In genomic region chr5:125189625-125190024, GRCm38 (mm10) we compare ENCODE assay signal across 8 mouse cellular contexts. TPM values are rescaled to one million over a fixed set of nuclear protein-coding genes. Genes with fewer than 3 reads are reported as not detected.
DNase-seq lines count a peak whose midpoint lies in the region; ATAC-seq lines count a peak whose summit lies in the region.

No protein-coding gene starts in this region.

- peak; percentile 78 to 86 for DNase-seq in heart, adult 18-20 months
- no peak for DNase-seq in heart, embryonic 10.5 days (ENCODE audit: low spot score)
- DNase-seq in c-Kit-negative CD71-positive TER-119-positive erythroid progenitor cells, embryonic 14.5 days (ENCODE audit: low read depth, low spot score): peak; percentile 21
- DNase-seq in forebrain, embryonic 11.5 days (ENCODE audit: low spot score): peak; percentile 85
- DNase-seq in limb, embryonic 10.5 days (ENCODE audit: low spot score): peak; percentile 81

- H3K27me3 ChIP-seq in heart, embryonic 10.5 days (ENCODE audit: insufficient read depth, poor library complexity, severe bottlenecking): peaks cover 22% of the 10 kb centered on the region; the same call in 1 of the 2 replicates
- no peaks in the 10 kb centered on the region for H3K27me3 ChIP-seq in forebrain, embryonic 11.5 days (ENCODE audit: control insufficient read depth, insufficient read depth, low read length)
- H3K27me3 ChIP-seq in intestine, embryonic 15.5 days (replicated peaks): no peaks in the 10 kb centered on the region
- no peaks in the 10 kb centered on the region for H3K27me3 ChIP-seq in limb, embryonic 10.5 days (ENCODE audit: low read depth, poor library complexity, severe bottlenecking)
- no peaks in the 10 kb centered on the region for H3K27me3 ChIP-seq in stomach, embryonic 15.5 days (replicated peaks)

- no peaks in the 10 kb centered on the region for H3K9me3 ChIP-seq in heart, embryonic 10.5 days
- H3K9me3 ChIP-seq in forebrain, embryonic 11.5 days (ENCODE audit: control insufficient read depth, low read length): no peaks in the 10 kb centered on the region
- H3K9me3 ChIP-seq in intestine, embryonic 15.5 days: no peaks in the 10 kb centered on the region
- H3K9me3 ChIP-seq in limb, embryonic 10.5 days (replicated peaks): no peaks in the 10 kb centered on the region
- no peaks in the 10 kb centered on the region for H3K9me3 ChIP-seq in stomach, embryonic 15.5 days

- H3K4me2 ChIP-seq in forebrain, embryonic 11.5 days (ENCODE audit: low read depth, low read length, severe bottlenecking): no peak overlapping the region
- H3K4me2 ChIP-seq in intestine, embryonic 15.5 days (replicated peaks): no peak overlapping the region
- no peak overlapping the region for H3K4me2 ChIP-seq in stomach, embryonic 15.5 days

- no peak overlapping the region for H3K27ac ChIP-seq in heart, embryonic 10.5 days
- no peak overlapping the region for H3K27ac ChIP-seq in forebrain, embryonic 11.5 days (ENCODE audit: low read depth, low read length)
- H3K27ac ChIP-seq in intestine, embryonic 15.5 days: no peak overlapping the region
- H3K27ac ChIP-seq in limb, embryonic 10.5 days: no peak overlapping the region
- peak overlapping the region; percentile 38; the same call in 1 of the 2 replicates for H3K27ac ChIP-seq in stomach, embryonic 15.5 days

- H3K4me3 ChIP-seq in heart, embryonic 10.5 days: no peak overlapping the region
- H3K4me3 ChIP-seq in forebrain, embryonic 11.5 days (ENCODE audit: low read depth, low read length): no peak overlapping the region
- no peak overlapping the region for H3K4me3 ChIP-seq in intestine, embryonic 15.5 days (replicated peaks)
- H3K4me3 ChIP-seq in limb, embryonic 10.5 days: no peak overlapping the region
- no peak overlapping the region for H3K4me3 ChIP-seq in stomach, embryonic 15.5 days (replicated peaks)

- H3K36me3 ChIP-seq in heart, embryonic 10.5 days: no peaks in the 10 kb centered on the region
- H3K36me3 ChIP-seq in forebrain, embryonic 11.5 days (ENCODE audit: control insufficient read depth, insufficient read depth, low read length): no peaks in the 10 kb centered on the region
- no peaks in the 10 kb centered on the region for H3K36me3 ChIP-seq in intestine, embryonic 15.5 days
- no peaks in the 10 kb centered on the region for H3K36me3 ChIP-seq in limb, embryonic 10.5 days
- H3K36me3 ChIP-seq in stomach, embryonic 15.5 days: no peaks in the 10 kb centered on the region

- no peak overlapping the region for H3K9ac ChIP-seq in forebrain, embryonic 11.5 days (ENCODE audit: low read length)
- H3K9ac ChIP-seq in intestine, embryonic 15.5 days: no peak overlapping the region
- no peak overlapping the region for H3K9ac ChIP-seq in stomach, embryonic 15.5 days

- H3K4me1 ChIP-seq in heart, embryonic 10.5 days: peaks cover 24% of the 10 kb centered on the region
- peaks cover 8% of the 10 kb centered on the region for H3K4me1 ChIP-seq in forebrain, embryonic 11.5 days (replicated peaks; ENCODE audit: control insufficient read depth, insufficient read depth, low read length)
- H3K4me1 ChIP-seq in intestine, embryonic 15.5 days (replicated peaks): peaks cover 20% of the 10 kb centered on the region
- H3K4me1 ChIP-seq in limb, embryonic 10.5 days: peaks cover 32% of the 10 kb centered on the region
- H3K4me1 ChIP-seq in stomach, embryonic 15.5 days: peaks cover 25% of the 10 kb centered on the region

- 44% methylated on average over 11 of the region's 11 CpGs for WGBS in heart, embryonic 10.5 days
- 51% methylated on average over 11 of the region's 11 CpGs for WGBS in forebrain, embryonic 11.5 days
- WGBS in intestine, embryonic 15.5 days: 36% methylated on average over 11 of the region's 11 CpGs
- WGBS in limb, embryonic 10.5 days: 34% methylated on average over 11 of the region's 11 CpGs
- 38% methylated on average over 11 of the region's 11 CpGs for WGBS in stomach, embryonic 15.5 days

- 0 out of 2 replicates have a peak, but pooled peaks have one; percentile 24 for ATAC-seq in forebrain, embryonic 11.5 days (replicated peaks; ENCODE audit: low FRiP score)
- peak; percentile 63 for ATAC-seq in intestine, embryonic 15.5 days
- ATAC-seq in monocyte, adult 5-6 weeks (replicated peaks; ENCODE audit: insufficient number of reproducible peaks, low FRiP score, low TSS enrichment, poor library complexity, severe bottlenecking): peak; percentile 90
- ATAC-seq in stomach, embryonic 15.5 days (ENCODE audit: insufficient read depth, low FRiP score, low read depth): peak; percentile 29

RNA-seq across cellular contexts. Expression of gene Ncor2, which starts 10.6 kb away (rescaled TPM):
- total RNA-seq in heart, adult 18-20 months (2021): 10 to 100 TPM; 65.9 to 68.9 TPM
- polyA plus RNA-seq in heart, embryonic 10.5 days (2016; fragmentation: Nextera tagmentation; extraction: Ambion mirVana): 17.8 and 23.3 TPM in 2 replicates
- polyA plus RNA-seq in forebrain, embryonic 11.5 days (2014; fragmentation: Nextera tagmentation; extraction: Ambion mirVana): 27.3 and 29.5 TPM in 2 replicates
- 19.9 and 20.0 TPM in 2 replicates for polyA plus RNA-seq in intestine, embryonic 15.5 days (2015; fragmentation: Nextera tagmentation; extraction: Ambion mirVana)
- 22.4 and 26.8 TPM in 2 replicates for polyA plus RNA-seq in limb, embryonic 10.5 days (2016; fragmentation: Nextera tagmentation; extraction: Ambion mirVana)
- 14.4 to 63.8 TPM (median 24.3 TPM) in 3 replicates for total RNA-seq in monocyte, adult 5-6 weeks (2017)
- 26.7 and 32.5 TPM in 2 replicates for polyA plus RNA-seq in stomach, embryonic 15.5 days (2015; fragmentation: Nextera tagmentation; extraction: Ambion mirVana)

Comparison
In these comparisons a context has a peak if more than half of its experiments do, and no peak if none do; other contexts are left out.
1. ATAC-seq: peak in every context shown above with its lines; median percentile 90 in monocyte, adult 5-6 weeks; 63 in intestine, embryonic 15.5 days; 29 in stomach, embryonic 15.5 days; 24 in forebrain, embryonic 11.5 days.